Mouse (Mus musculus) neural tube, embryonic 12.5 days (tissue): ENCODE data around the gene Olfr1058. TPM values are rescaled to one million over a fixed set of nuclear protein-coding genes. Genes with fewer than 3 reads are reported as not detected.

Source experiments
- polyA plus RNA-seq: library from polyadenylated mRNA; unstranded; fragments of >200 nt; fragmentation: Nextera tagmentation; extraction: Ambion mirVana; gene quantifications from 2 replicates; pipeline ENCODE4 v1.2.1, GENCODE M21; 2016

Olfr1058 gene
- polyA plus RNA-seq, 1 experiment from 2014 or later: not detected

Other genes with a start within 250 kb of the Olfr1058 start
- gene Olfr1040, start 241.8 kb downstream of the Olfr1058 start, polyA plus RNA-seq: not detected in 2 replicates
- not detected in 2 replicates for gene Olfr1042, start 226.7 kb downstream of the Olfr1058 start, polyA plus RNA-seq
- gene Olfr1043, start 221.0 kb downstream of the Olfr1058 start, polyA plus RNA-seq: not detected in 2 replicates
- not detected in 2 replicates for gene Olfr1044, start 210.7 kb downstream of the Olfr1058 start, polyA plus RNA-seq
- gene Olfr52, start 202.9 kb downstream of the Olfr1058 start, polyA plus RNA-seq: not detected in 2 replicates
- gene Olfr1045, start 185.6 kb downstream of the Olfr1058 start, polyA plus RNA-seq: not detected in 2 replicates
- not detected in 2 replicates for gene Olfr1046, start 169.2 kb downstream of the Olfr1058 start, polyA plus RNA-seq
- gene Olfr1047, start 157.2 kb downstream of the Olfr1058 start, polyA plus RNA-seq: not detected in 2 replicates
- gene Olfr1048, start 148.3 kb downstream of the Olfr1058 start, polyA plus RNA-seq: not detected in 2 replicates
- not detected in 2 replicates for gene Olfr1049, start 130.2 kb downstream of the Olfr1058 start, polyA plus RNA-seq
- not detected in 2 replicates for gene Olfr1051, start 109.5 kb downstream of the Olfr1058 start, polyA plus RNA-seq
- not detected in 2 replicates for gene Olfr1052, start 96.1 kb downstream of the Olfr1058 start, polyA plus RNA-seq
- not detected in 2 replicates for gene Olfr1053, start 73.3 kb downstream of the Olfr1058 start, polyA plus RNA-seq
- not detected in 2 replicates for gene Olfr1054, start 53.1 kb downstream of the Olfr1058 start, polyA plus RNA-seq
- not detected in 2 replicates for gene Olfr1055, start 38.3 kb downstream of the Olfr1058 start, polyA plus RNA-seq
- gene Olfr1056, start 26.1 kb downstream of the Olfr1058 start, polyA plus RNA-seq: not detected in 2 replicates
- not detected in 2 replicates for gene Olfr1057, start 10.2 kb downstream of the Olfr1058 start, polyA plus RNA-seq
- not detected in 2 replicates for gene Olfr1061, start 25.5 kb upstream of the Olfr1058 start, polyA plus RNA-seq
- gene Olfr1062, start 38.2 kb upstream of the Olfr1058 start, polyA plus RNA-seq: not detected in 2 replicates
- not detected in 2 replicates for gene Olfr1065, start 62.0 kb upstream of the Olfr1058 start, polyA plus RNA-seq
- not detected in 2 replicates for gene Olfr1066, start 67.7 kb upstream of the Olfr1058 start, polyA plus RNA-seq
- not detected in 2 replicates for gene Olfr228, start 98.8 kb upstream of the Olfr1058 start, polyA plus RNA-seq
- gene Olfr1076, start 119.9 kb upstream of the Olfr1058 start, polyA plus RNA-seq: not detected in 2 replicates
- not detected in 2 replicates for gene Olfr1079, start 153.9 kb upstream of the Olfr1058 start, polyA plus RNA-seq
- not detected in 2 replicates for gene Olfr1080, start 169.7 kb upstream of the Olfr1058 start, polyA plus RNA-seq
- gene Olfr1082, start 210.4 kb upstream of the Olfr1058 start, polyA plus RNA-seq: not detected in 2 replicates